Mouse (Mus musculus): ENCODE data around the gene Uso1. TPM values are rescaled to one million over a fixed set of nuclear protein-coding genes. Genes with fewer than 3 reads are reported as not detected.

Uso1 gene
- total RNA-seq, 1 experiment from 2014 or later: 24.9 TPM

DNA sequence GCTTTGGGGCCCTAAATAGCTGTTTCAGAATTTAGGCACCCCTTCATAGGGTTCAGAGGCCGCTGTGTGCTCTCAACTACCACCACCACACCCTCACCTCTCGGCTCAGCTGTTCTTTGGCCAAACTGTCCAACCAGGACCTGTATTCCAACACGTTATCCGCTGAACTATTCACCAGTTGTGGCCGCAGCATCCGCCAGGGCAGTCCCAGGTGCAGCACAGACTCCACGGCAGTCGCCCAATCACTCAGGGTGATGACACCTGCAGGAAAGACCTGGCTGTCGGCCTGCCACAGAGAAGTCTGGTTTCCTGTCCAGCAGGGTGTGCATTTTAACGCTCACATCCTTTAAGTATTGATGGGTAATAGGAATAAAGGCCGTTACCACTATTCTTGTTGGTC lies 92.6 kb downstream of the Uso1 start:
- no peak for ATAC-seq (replicated peaks; ENCODE audit: low read depth, poor library complexity, severe bottlenecking)

DNA sequence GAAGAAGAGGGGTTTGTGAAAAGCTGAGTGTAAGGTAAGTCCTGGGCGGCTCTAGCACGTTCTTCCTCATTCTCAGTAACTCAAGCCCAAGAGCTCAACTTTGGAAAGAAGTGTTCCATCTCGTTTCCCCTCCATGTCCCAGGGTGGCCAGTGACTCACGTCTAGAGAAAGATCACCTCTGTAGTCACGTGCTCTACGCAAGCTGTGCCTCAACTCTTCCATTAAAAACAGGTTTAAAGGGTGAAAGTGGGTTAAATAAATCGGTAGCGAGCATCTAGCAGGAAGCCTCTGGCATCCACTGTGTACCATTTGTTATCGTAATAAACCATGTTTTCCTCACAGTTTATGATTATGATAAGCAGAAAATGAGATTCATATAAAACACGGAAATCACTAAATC lies 94.1 kb downstream of the Uso1 start:
- ATAC-seq (replicated peaks; ENCODE audit: low read depth, poor library complexity, severe bottlenecking): no peak

DNA sequence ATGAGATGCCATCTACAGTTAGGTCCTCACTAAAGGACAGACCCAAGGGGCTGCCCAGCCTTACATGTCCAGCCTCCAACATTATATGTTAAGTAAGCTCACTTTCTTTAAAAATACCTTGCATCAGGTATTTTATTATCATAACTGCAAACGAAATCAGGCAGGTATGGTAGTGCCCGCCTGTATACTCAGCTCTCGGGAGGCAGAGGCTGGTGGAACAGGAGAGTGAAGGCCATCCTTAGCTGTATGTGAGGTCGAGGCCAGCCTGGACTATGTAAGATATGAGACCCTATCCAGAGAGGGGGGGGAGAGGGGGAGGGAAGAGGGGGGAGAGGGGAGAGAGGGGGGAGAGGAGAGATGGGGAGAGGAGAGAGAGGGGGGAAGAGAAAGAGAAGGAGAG lies 95.6 kb downstream of the Uso1 start:
- no peak for ATAC-seq (replicated peaks; ENCODE audit: low read depth, poor library complexity, severe bottlenecking)

DNA sequence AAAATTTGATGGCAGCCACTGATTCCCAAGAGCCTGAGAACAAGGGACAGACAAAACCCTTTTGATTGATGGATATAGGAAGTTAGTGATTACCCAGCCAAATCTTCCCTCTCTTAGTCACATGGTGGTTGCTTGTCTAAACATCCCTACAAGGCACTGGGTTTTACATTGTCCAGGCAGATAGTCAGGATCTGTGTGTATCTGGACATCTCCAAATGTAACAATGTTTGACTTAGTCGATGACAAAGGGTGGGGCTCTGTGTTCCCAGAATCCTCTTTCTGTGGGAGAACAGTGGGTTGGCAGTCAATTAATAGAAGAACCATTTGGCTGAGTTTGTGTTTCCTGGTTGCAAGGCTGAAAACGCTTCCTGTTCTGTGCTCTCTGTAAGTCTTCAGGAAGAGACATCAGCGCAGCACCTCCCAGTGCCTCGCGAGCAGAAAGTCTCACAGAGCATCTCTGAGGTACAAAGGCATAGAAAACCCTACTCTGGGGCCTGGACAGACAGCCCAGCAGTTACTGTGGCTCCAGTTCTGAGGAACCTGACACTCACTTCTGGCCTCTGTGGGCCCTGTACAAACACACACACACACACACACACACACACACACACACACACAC lies 97.3 kb downstream of the Uso1 start:
- ATAC-seq (replicated peaks; ENCODE audit: low read depth, poor library complexity, severe bottlenecking): peak; percentile 33; the same call in 1 of the 2 replicates

DNA sequence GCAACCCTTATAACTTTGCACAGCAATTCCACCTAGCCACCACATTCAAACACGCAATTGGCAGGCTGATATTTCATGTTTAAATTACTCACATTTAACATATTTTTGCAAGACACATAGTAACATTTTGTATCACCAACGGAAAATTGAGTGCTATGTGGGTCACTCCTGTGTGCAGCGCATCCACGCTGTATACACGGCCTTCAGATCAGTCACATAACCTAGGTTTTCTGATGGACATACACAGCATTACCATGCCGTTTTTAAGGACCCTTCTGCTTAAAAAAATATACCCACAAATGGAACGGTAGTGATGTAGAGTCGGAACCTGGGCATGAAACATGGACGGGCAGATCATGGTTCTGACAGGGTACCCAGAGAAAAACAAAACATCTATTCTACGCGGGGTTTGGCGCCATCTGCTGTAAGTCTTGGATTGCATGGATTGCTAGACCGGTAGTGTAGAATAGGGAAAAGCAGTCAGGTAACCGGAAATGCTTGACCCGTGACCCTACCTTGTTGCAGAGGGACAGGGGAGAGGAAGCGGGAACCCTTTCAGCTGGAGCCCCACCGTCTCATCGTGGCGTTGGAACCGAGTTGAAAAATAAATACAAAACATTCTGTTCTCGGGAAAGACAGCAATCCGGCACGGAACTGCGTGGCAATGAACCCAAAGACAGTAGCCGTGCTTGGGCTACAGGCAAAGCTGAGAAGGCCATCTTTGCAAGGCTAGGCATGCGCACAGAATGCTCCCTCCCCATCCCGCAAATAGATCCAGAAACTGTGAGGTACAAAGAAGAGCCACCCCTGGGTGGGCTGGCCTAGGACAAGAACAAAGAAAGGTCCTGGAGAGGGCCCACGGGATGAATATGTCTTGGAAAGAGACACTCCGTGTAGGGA lies 101.8 kb downstream of the Uso1 start:
- ATAC-seq (replicated peaks; ENCODE audit: low read depth, poor library complexity, severe bottlenecking): peak; percentile 72; the same call in 1 of the 2 replicates

DNA sequence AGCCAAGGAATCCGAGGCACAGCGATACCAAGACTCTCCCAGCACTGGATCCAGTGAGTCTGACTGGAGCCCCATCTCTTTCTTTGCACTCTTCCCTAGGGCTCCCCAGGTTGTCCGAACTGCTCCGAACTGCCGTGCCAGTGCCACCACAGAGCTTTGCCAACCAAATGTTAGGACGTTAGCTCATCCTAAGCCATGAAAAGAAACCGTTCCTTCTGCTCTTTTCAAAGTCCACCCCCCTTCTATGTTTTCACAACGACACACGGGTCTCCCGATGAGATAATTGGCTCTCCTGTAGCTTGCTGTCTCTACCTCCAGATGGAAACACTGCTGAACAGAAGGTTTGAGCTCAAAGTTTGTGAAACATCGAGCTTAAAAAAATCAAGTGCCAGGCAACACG lies 103.0 kb downstream of the Uso1 start:
- ATAC-seq (replicated peaks; ENCODE audit: low read depth, poor library complexity, severe bottlenecking): no peak

DNA sequence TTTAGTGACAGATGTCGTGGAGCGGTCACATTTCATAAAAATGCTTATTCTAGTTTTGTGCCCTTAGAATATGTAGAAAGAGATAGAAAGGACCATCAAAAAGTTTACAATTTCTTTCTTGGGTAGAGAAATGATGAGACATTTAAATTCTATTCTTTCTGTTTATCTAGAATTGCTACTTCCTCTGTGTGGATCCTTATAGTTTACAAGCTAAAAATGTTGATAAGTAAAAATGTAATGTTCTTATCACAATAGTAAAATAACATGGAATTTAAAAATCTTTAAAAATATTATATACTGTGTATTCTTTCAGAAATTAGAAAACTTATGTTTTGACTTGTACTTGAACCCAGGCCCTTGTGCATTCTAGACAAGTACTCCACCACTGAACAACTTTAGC lies 107.2 kb downstream of the Uso1 start:
- no peak for ATAC-seq (replicated peaks; ENCODE audit: low read depth, poor library complexity, severe bottlenecking)

DNA sequence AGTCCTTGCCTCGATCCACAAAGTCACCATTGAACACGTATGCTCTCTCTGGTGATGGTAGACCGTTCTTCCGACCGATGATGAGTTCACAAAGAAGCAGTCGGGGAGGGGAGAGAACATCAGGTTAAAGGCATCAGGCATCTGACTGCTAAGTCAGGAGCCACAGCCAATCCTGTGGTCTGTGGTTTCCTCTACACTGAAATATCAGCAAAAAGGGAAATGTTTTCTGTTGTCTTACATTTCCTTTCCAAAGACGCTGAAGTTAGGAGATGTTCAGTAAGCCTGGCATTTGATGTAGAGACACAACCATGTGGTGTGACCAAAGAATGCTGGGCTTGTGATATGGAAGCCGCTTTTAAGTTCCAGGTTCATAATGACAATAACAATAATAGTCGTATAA lies 107.7 kb downstream of the Uso1 start:
- ATAC-seq (replicated peaks; ENCODE audit: low read depth, poor library complexity, severe bottlenecking): peak; percentile 98

DNA sequence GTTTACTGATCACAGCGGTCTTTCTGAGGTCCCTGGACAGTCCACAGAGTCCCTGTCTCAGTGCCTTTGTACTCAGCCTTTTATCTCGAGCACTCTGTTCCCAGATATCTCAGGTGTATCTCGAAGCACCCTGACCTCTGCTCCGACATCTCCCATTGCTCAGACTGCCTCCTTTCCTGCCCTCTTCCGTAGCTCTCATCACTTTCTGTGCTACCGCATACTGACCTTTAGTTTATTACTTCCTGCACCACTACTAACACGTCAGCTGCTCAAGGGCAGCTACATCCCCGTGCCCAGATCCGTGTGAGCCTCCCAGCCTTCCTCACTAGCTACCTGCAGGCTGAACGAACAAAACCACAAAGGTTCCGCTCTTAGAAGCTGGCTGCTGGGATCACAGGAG lies 110.9 kb downstream of the Uso1 start:
- ATAC-seq (replicated peaks; ENCODE audit: low read depth, poor library complexity, severe bottlenecking): no peak

DNA sequence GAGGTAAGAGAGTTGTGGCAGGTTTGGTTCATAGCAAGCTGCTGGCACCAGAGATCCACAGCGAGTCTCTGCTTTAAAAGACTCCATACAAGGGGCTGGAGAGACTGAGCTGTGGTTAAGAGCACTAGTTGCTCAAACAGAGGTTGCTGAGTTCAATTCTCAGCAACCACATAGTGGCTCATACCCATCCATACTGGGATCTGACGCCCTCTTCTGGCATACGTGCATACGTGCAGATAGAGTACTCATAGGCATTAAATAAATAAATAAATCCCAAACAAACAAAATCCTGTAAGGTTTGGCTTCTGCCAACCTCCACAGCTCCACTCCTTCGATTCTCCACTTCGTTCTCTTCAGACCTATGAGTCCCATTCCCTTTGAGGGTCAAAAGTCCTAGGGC lies 114.3 kb downstream of the Uso1 start:
- ATAC-seq (replicated peaks; ENCODE audit: low read depth, poor library complexity, severe bottlenecking): no peak

Other genes with a start within 250 kb of the Uso1 start
- 47.8 and 57.2 TPM in 2 replicates for gene Rchy1, start 174.9 kb upstream of the Uso1 start, total RNA-seq (2017)
- gene Odaph, start 150.5 kb upstream of the Uso1 start, total RNA-seq (2017): not detected in 2 replicates
- gene Cdkl2, start 94.1 kb upstream of the Uso1 start, total RNA-seq (2017): 0.39 and 3.8 TPM in 2 replicates
- 120 and 126 TPM in 2 replicates for gene G3bp2, start 54.2 kb upstream of the Uso1 start, total RNA-seq (2017)
- gene U90926, start 77.5 kb downstream of the Uso1 start, total RNA-seq (2017): not detected in 2 replicates
- not detected in 2 replicates for gene Ppef2, start 118.3 kb downstream of the Uso1 start, total RNA-seq (2017)
- gene Naaa, start 140.2 kb downstream of the Uso1 start, total RNA-seq (2017): 3.4 and 8.2 TPM in 2 replicates
- gene Sdad1, start 172.5 kb downstream of the Uso1 start, total RNA-seq (2017): 75.4 and 86.8 TPM in 2 replicates
- 0.09 TPM in 1 of 2 replicates, not detected in the other for gene Cxcl9, start 190.1 kb downstream of the Uso1 start, total RNA-seq (2017)
- not detected in 2 replicates for gene Art3, start 193.9 kb downstream of the Uso1 start, total RNA-seq (2017)
- gene Cxcl10, start 211.0 kb downstream of the Uso1 start, total RNA-seq (2017): 2.2 and 3.2 TPM in 2 replicates